Mouse (Mus musculus) urinary bladder, postnatal 25 days (tissue): ENCODE data around the gene Uox.

Experiments used
- DNase-seq: peaks from one replicate; pipeline ENCODE4 v3.0.0; 2022; ENCODE audit warnings: low spot score

Uox gene

GRCm38 (mm10) chr3:146583908-146584307, 13.7 kb downstream of the Uox start:
- DNase-seq, result no peak

DNA sequence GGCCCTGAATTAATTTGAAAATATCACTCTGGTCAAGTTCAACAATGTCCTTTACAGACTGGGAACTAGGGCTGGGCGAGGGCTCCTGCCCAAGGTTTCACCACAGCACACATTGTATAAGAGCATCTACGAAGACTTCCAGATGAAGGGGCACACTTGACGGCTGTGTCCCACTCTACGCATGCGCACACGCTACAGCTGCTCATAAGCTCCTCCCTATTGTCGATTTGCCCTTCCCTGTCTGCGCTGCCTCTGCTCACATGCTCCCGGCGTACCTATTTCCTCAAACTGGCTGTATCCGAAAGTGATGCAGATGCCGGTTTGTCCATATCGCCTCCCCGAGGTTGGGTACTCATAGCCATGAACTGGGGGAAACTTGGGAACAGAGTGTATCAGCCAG, 16.4 kb downstream of the Uox start:
- no peak for DNase-seq

GRCm38 (mm10) chr3:146589523-146589922, 19.3 kb downstream of the Uox start:
- no peak for DNase-seq

GRCm38 (mm10) chr3:146591159-146591558, 20.9 kb downstream of the Uox start:
- no peak for DNase-seq

GRCm38 (mm10) chr3:146591601-146592000, 21.4 kb downstream of the Uox start:
- DNase-seq, result no peak

DNA sequence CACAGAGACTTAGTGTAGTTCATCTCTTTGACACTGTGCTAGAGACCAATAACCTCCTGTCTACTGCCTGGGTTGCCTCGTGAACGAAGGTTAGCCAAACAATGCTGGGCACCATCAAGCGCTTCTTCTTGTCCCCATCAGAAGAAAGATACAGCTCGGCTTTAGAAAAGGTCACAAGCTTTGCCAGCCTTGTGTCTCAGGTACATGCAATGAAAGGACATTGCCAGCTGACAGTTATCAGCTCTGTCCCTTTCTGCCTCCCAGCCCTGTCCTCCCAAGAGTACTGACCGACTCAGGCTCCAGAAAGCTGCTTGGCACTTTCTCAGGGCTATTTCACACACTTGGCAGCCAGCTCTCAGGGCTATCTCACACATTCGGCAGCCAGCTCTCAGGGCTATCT, 25.2 kb downstream of the Uox start:
- no peak for DNase-seq

GRCm38 (mm10) chr3:146596387-146596786, 26.2 kb downstream of the Uox start:
- no peak for DNase-seq

GRCm38 (mm10) chr3:146596864-146597263, 26.6 kb downstream of the Uox start:
- DNase-seq, result no peak

GRCm38 (mm10) chr3:146598411-146598810, 28.2 kb downstream of the Uox start:
- no peak for DNase-seq

DNA sequence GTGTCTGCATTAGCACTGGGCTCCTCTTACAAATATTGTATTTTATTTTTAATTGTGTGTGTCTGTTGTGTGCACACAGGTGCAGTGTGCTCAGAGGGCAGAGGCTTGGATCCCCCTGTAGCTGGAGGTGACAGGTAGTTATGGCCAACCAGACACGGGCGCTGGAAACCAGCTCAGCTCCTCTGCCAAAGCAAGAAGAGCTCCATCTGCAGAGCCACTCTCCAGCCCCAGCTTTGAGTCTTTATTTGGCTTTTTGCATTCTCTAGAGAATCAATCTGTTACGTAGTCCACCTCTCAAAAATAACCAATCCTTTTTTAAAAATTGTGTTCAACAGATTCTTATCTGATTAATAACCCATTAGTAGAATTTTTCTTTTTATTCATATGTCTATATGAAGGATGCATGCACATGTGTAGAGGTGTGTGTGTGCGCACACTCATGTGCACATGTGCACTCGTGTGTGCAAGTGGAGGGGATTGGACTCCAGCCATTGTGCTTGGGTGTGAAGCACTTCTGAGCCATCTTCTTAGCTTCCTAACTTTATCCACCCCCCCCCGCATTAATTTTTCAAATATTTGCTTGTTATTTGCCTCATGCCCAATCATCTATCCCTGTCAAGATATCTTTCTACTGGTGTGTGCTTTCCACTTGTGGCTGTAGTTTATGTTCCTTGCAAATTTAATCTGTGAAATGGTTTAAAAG, 29.1 kb downstream of the Uox start:
- DNase-seq, result no peak

DNA sequence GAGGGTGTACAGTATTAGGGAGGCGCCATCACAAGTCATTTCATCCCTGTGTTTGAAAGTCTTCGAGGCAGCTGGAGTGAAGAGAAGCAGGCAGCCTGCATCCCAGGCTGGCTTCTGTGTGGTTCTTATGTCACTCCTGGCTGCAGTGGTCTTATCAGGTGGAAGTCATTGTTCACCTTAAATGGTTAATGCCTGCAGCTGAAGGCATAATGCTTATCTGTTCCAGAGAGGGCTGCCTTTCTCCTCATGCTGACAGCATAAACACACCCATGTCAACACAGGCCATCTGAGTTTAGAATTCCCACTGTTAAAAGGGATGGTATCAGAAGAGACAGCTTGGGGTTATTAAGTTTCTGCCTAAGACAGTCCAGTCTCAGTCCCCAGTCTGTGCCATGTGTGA, 31.0 kb downstream of the Uox start:
- DNase-seq, result no peak

GRCm38 (mm10) chr3:146602531-146602930, 32.3 kb downstream of the Uox start:
- DNase-seq, result no peak

GRCm38 (mm10) chr3:146604647-146605046, 34.4 kb downstream of the Uox start:
- DNase-seq, result no peak

DNA sequence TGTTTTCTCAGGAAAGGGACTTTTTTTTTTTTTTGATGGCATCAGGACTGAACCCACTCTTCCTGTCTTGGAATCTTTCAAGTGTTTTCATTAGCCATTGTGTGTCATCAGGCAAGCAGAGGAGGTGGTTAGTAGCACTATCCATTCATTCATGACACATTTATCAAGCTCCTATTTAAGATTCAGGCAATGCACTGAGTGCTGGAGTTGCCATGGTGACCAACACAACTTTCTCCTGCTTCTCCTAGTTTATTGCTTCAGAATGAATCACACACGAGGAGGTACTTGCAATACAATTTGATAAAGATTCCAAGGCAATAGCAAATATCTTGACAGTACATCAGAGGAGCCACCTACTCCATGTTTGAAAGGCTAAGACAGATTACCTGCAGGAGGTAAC, 37.1 kb downstream of the Uox start:
- no peak for DNase-seq

- DNase-seq, result no peak
These were observed 40.1 kb downstream of the Uox start for GRCm38 (mm10) chr3:146610322-146610721.

DNA sequence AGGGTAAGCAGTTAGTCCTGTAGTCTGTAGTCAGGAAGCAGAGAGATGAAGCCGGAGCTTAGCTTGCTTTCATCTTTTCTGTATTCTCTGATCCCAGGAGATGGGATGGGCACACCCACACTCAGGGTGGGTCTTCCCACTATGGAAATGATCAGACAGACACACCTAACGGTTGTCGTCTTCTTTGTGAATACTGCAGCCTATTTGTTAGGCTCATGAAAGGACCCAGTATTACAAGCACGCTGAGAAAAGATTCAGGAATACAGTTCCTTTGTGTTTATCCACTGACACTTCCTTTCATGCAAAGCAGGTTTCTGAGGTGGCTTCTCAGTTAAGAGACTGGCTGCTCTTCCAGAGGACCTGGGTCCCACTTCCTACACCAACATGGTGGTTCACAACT, 41.0 kb downstream of the Uox start:
- no peak for DNase-seq

- DNase-seq, result no peak
These were observed 41.6 kb downstream of the Uox start for GRCm38 (mm10) chr3:146611821-146612220.

DNA sequence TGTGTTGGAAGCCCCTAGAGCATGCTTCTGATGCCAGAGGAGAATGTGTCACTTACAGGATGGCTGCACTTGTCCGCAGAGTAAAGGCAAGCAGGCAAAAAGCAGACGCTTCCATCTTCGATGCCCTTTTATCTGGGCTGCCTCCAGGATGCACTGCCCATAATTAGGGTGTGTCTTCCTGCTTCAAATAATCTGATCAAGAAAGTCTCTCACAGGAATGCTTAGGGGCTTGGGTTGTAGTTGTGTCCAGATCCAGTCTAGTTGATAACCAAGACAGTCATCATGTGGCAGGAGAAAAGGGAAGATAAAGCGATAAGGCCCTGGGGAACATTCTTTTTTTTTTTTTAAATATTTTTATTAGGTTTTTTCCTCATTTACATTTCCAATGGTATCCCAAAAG, 45.3 kb downstream of the Uox start, which contains the start of gene Dnase2b:
Gene Dnase2b, minus strand, starts transcription at position 101 of the 400 bp plus-strand sequence.
- DNase-seq, result no peak

DNA sequence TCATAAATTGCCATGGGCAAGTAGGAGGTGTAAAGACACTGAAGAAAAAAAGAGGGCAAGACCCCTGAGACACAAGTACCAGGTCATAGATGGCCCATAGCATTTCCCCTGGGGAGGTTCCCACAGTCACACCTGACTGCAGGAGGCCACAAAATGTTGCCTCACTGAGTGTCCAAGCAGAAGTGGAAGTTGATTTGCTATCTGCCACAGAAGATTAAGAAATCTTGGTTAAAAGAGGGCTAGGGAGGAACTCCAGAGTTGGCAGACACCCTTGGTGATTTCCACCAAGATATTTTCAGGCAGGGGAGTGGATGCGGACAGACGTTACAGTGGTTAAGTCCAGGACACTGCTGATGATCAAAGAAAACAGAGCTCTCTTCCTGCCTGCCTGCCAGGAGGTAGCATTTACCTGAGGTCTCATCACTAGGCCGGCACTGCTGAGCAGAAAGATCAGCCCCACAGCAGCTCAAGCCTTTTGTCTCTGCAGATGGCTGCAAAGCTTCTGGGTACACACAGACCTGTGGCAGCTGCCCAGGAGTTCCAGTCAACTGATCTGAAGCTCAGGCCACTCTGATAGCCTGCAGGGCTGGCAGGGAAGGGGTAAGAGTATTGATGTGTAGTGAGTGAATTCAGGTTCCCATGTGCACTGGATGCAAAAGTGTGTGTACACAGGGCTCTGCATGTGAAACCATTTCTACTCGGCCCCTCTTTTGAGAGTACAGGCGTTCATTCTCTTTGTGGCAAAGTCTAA, 46.5 kb downstream of the Uox start:
- DNase-seq, result no peak

- DNase-seq, result no peak
These were observed 47.7 kb downstream of the Uox start for GRCm38 (mm10) chr3:146617946-146618345.

GRCm38 (mm10) chr3:146618357-146618756, 48.1 kb downstream of the Uox start:
- DNase-seq, result no peak

GRCm38 (mm10) chr3:146620101-146620500, 49.9 kb downstream of the Uox start:
- no peak for DNase-seq

- no peak for DNase-seq
These were observed 50.5 kb downstream of the Uox start for GRCm38 (mm10) chr3:146620555-146621249.
